Mouse (Mus musculus): ENCODE measurements around the gene Ndufa3. TPM values are rescaled to one million over a fixed set of nuclear protein-coding genes. Genes with fewer than 3 reads are reported as not detected.

Ndufa3 gene
- total and polyA plus RNA-seq, 2 experiments from 2014 or later, result 572 to 717 TPM

- H3K9me3 ChIP-seq (ENCODE audit: low read length), result no peaks in the 10 kb centered on the region
- DNase-seq (ENCODE audit: low spot score) (no peak), ATAC-seq (no peak)
- WGBS, result 94% methylated on average over 14 of the region's 14 CpGs
- no peak overlapping the region for H3K27ac ChIP-seq
- H3K4me3 ChIP-seq (ENCODE audit: low read length), result no peak overlapping the region
- peaks cover 74% of the 10 kb centered on the region for H3K36me3 ChIP-seq (ENCODE audit: insufficient read depth, low read length)
- no peak overlapping the region for H3K9ac ChIP-seq (replicated peaks; ENCODE audit: low read length)
- H3K27me3 ChIP-seq (ENCODE audit: insufficient read depth, low read length), result no peaks in the 10 kb centered on the region
- H3K4me1 ChIP-seq (ENCODE audit: insufficient read depth, low read length), result no peaks in the 10 kb centered on the region
- H3K4me2 ChIP-seq (ENCODE audit: low read depth, low read length), result no peak overlapping the region
- TF ChIP-seq CTCF (IDR thresholded peaks at IDR 0.05; ENCODE audit: low read depth), result no peak
Observed at GRCm38 (mm10) chr7:3658578-3658977, 41.4 kb downstream of the Ndufa3 start.

DNA sequence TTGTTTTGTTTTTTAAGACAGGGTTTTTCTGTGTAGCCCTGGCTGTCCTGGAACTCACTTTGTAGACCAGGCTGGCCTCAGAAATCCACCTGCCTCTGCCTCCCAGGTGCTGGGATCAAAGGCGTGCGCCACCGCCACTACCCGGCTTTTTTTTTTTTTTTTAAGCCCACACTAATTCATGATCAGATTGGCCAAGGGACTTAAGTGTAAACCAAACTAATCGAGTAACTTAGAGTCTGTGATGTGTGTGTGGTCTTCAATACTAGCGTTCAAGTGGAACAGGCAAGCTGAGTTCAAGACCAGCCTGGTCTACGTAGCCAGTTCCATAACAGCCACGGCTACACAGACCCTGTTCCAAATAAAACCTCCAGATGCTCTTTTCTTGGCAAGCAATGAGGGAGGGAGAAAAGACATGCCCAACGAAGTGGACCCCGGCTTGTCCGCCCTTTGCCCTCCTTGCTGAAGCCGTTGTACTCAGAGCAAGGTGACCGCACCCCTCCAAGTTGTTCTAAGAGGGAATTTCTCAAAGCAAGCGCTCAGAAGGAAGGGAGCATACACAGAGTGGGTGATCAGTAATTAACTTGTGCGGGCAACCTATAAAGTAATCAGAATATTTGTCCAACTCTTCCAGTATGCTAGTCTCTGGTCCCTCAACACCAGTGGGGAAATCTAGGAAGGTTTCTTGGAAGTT, 47.5 kb downstream of the Ndufa3 start:
- Histone ChIP-seq H3K27ac (peak overlapping the region; percentile 79), H3K4me3 (ENCODE audit: low read length) (peak overlapping the region; percentile 62), H3K9me3 (ENCODE audit: low read length) (no peaks in the 10 kb centered on the region), H3K4me2 (ENCODE audit: low read depth, low read length) (peak overlapping the region; percentile 62), H3K4me1 (ENCODE audit: insufficient read depth, low read length) (no peaks in the 10 kb centered on the region), H3K27me3 (ENCODE audit: insufficient read depth, low read length) (no peaks in the 10 kb centered on the region), H3K36me3 (ENCODE audit: insufficient read depth, low read length) (peaks cover 23% of the 10 kb centered on the region), H3K9ac (replicated peaks; ENCODE audit: low read length) (peak overlapping the region; percentile 64)
- ATAC-seq (peak; percentile 7; the same call in 1 of the 2 replicates), DNase-seq (ENCODE audit: low spot score) (no peak)
- TF ChIP-seq CTCF (IDR thresholded peaks at IDR 0.05; ENCODE audit: low read depth), result no peak
- WGBS, result 32% methylated on average over 15 of the region's 15 CpGs

DNA sequence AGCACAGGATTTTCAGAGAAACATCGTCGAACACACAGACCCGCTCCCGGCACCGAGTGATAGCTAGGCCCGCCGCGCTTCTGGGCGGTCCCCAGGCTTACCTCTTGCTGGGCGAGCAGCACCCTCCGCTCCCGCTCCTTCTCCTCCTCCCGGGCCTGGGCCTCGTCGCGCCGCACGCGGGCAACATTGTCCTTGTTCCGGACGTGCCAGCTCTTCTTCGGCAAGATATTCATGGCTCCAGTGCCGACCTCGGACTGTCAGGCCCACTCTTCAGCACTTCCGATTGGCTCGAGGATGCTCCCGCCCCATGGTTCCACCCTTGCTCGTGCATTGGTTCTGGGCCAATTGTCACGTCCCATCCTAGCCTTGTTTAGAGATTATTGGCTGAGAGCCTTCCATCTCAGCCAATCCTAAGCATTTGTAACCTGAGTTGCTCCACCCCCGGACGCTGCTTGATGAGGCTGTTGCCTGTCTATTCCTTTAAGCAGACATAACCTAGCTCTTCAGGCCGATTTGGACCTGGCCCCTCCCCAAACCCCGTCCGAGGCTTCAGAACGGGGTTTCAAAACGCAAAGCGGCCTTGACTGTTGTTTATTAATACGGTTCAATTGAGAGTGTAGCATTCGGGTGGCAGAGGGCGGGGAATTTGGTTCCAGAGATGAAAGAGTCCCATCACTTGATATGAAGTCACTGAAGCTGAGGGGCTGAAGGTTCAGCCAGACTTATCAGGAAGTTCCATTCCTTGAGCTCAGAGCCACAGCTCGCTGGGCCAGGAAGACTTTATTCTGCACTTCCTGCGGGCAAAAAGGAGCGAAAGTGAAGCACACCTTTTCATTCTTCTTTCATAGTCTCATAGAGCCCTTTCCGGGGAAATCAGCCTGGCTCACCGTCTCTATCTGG, 48.3 kb downstream of the Ndufa3 start, which contains the start of gene Leng1:
Leng1 (minus strand) TSS at position 626 of the 900 bp plus-strand sequence.
- Histone ChIP-seq H3K27ac (peak within 1 kb of the TSS; percentile 79), H3K4me2 (ENCODE audit: low read depth, low read length) (peak within 1 kb of the TSS; percentile 62), H3K9ac (replicated peaks; ENCODE audit: low read length) (peak within 1 kb of the TSS; percentile 64), H3K27me3 (ENCODE audit: insufficient read depth, low read length) (no peaks in the 10 kb centered on the region), H3K9me3 (ENCODE audit: low read length) (no peaks in the 10 kb centered on the region), H3K36me3 (ENCODE audit: insufficient read depth, low read length) (peaks cover 15% of the 10 kb centered on the region; the same call in 1 of the 2 replicates), H3K4me3 (ENCODE audit: low read length) (peak within 1 kb of the TSS; percentile 62), H3K4me1 (ENCODE audit: insufficient read depth, low read length) (no peaks in the 10 kb centered on the region)
- WGBS, result 3% methylated on average over 45 of the region's 45 CpGs
- no peak for TF ChIP-seq CTCF (IDR thresholded peaks at IDR 0.05; ENCODE audit: low read depth)
- DNase-seq (ENCODE audit: low spot score) (peak; percentile 99), ATAC-seq (peak; percentile 99)

GRCm38 (mm10) chr7:3666921-3667391, 49.8 kb downstream of the Ndufa3 start:
- H3K9me3 ChIP-seq (ENCODE audit: low read length), result no peaks in the 10 kb centered on the region
- WGBS, result 29% methylated on average over 14 of the region's 14 CpGs
- 0 out of 2 replicates have a peak overlapping the region, but pooled peaks have one; percentile 13 for H3K4me2 ChIP-seq (ENCODE audit: low read depth, low read length)
- H3K9ac ChIP-seq (replicated peaks; ENCODE audit: low read length), result no peak overlapping the region
- no peak overlapping the region for H3K27ac ChIP-seq
- no peak for DNase-seq (ENCODE audit: low spot score)
- ATAC-seq, result no peak
- no peak overlapping the region for H3K4me3 ChIP-seq (ENCODE audit: low read length)
- no peaks in the 10 kb centered on the region for H3K4me1 ChIP-seq (ENCODE audit: insufficient read depth, low read length)
- H3K36me3 ChIP-seq (ENCODE audit: insufficient read depth, low read length), result peaks cover 9% of the 10 kb centered on the region; the same call in 1 of the 2 replicates
- H3K27me3 ChIP-seq (ENCODE audit: insufficient read depth, low read length), result no peaks in the 10 kb centered on the region
- peak; percentile 25; the same call in 1 of the 2 replicates for TF ChIP-seq CTCF (IDR thresholded peaks at IDR 0.05; ENCODE audit: low read depth)

Small RNAs within 50 kb of the gene (microRNA-seq; reads per million reads assigned to microRNA genes)
- gene Gm25100 (0 reads per million in 2 experiments), gene Mir3572 (1.8 to 4.4 reads per million in 2 experiments)

Other genes starting within 250 kb of the Ndufa3 start
- 36.5 and 49.0 TPM in 2 replicates for gene Cacng8, start 226.7 kb upstream of the Ndufa3 start, total RNA-seq (2014; rRNA removed)
- 15.0 and 16.1 TPM in 2 replicates for gene Cacng8, start 226.7 kb upstream of the Ndufa3 start, polyA plus RNA-seq (2015; fragmentation: Nextera tagmentation; extraction: Ambion mirVana)
- gene Cacng6, start 193.2 kb upstream of the Ndufa3 start, total RNA-seq (2014; rRNA removed), result not detected in 2 replicates
- gene Cacng6, start 193.2 kb upstream of the Ndufa3 start, polyA plus RNA-seq (2015; fragmentation: Nextera tagmentation; extraction: Ambion mirVana), result 0.26 and 0.28 TPM in 2 replicates
- not detected in 2 replicates for gene Tarm1, start 114.7 kb upstream of the Ndufa3 start, total RNA-seq (2014; rRNA removed)
- 0.10 TPM in 1 of 2 replicates, not detected in the other for gene Tarm1, start 114.7 kb upstream of the Ndufa3 start, polyA plus RNA-seq (2015; fragmentation: Nextera tagmentation; extraction: Ambion mirVana)
- 0.50 and 1.1 TPM in 2 replicates for gene Oscar, start 1.2 kb upstream of the Ndufa3 start, total RNA-seq (2014; rRNA removed)
- gene Oscar, start 1.2 kb upstream of the Ndufa3 start, polyA plus RNA-seq (2015; fragmentation: Nextera tagmentation; extraction: Ambion mirVana), result 0.35 and 0.60 TPM in 2 replicates
- 14.2 and 17.3 TPM in 2 replicates for gene Tfpt, start 12.6 kb downstream of the Ndufa3 start, total RNA-seq (2014; rRNA removed)
- 31.4 and 35.9 TPM in 2 replicates for gene Tfpt, start 12.6 kb downstream of the Ndufa3 start, polyA plus RNA-seq (2015; fragmentation: Nextera tagmentation; extraction: Ambion mirVana)
- 48.6 and 50.8 TPM in 2 replicates for gene Prpf31, start 12.6 kb downstream of the Ndufa3 start, total RNA-seq (2014; rRNA removed)
- gene Prpf31, start 12.6 kb downstream of the Ndufa3 start, polyA plus RNA-seq (2015; fragmentation: Nextera tagmentation; extraction: Ambion mirVana), result 77.6 and 78.6 TPM in 2 replicates
- gene Cnot3, start 27.9 kb downstream of the Ndufa3 start, total RNA-seq (2014; rRNA removed), result 23.7 and 26.0 TPM in 2 replicates
- 26.4 and 29.8 TPM in 2 replicates for gene Cnot3, start 27.9 kb downstream of the Ndufa3 start, polyA plus RNA-seq (2015; fragmentation: Nextera tagmentation; extraction: Ambion mirVana)
- 2.2 and 3.6 TPM in 2 replicates for gene Leng1, start 48.5 kb downstream of the Ndufa3 start, total RNA-seq (2014; rRNA removed)
- 10.9 and 13.2 TPM in 2 replicates for gene Leng1, start 48.5 kb downstream of the Ndufa3 start, polyA plus RNA-seq (2015; fragmentation: Nextera tagmentation; extraction: Ambion mirVana)
- gene Tmc4, start 60.2 kb downstream of the Ndufa3 start, total RNA-seq (2014; rRNA removed), result 3.5 and 4.2 TPM in 2 replicates
- gene Tmc4, start 60.2 kb downstream of the Ndufa3 start, polyA plus RNA-seq (2015; fragmentation: Nextera tagmentation; extraction: Ambion mirVana), result 3.5 and 4.4 TPM in 2 replicates
- gene Tsen34, start 75.5 kb downstream of the Ndufa3 start, total RNA-seq (2014; rRNA removed), result 408 and 417 TPM in 2 replicates
- 254 and 255 TPM in 2 replicates for gene Tsen34, start 75.5 kb downstream of the Ndufa3 start, polyA plus RNA-seq (2015; fragmentation: Nextera tagmentation; extraction: Ambion mirVana)
- 212 and 229 TPM in 2 replicates for gene Mboat7, start 76.2 kb downstream of the Ndufa3 start, total RNA-seq (2014; rRNA removed)
- 117 and 119 TPM in 2 replicates for gene Mboat7, start 76.2 kb downstream of the Ndufa3 start, polyA plus RNA-seq (2015; fragmentation: Nextera tagmentation; extraction: Ambion mirVana)
- 545 and 569 TPM in 2 replicates for gene Rps9, start 86.6 kb downstream of the Ndufa3 start, total RNA-seq (2014; rRNA removed)
- 743 and 752 TPM in 2 replicates for gene Rps9, start 86.6 kb downstream of the Ndufa3 start, polyA plus RNA-seq (2015; fragmentation: Nextera tagmentation; extraction: Ambion mirVana)
- gene Pirb, start 103.0 kb downstream of the Ndufa3 start, total RNA-seq (2014; rRNA removed), result 0.37 TPM in 1 of 2 replicates, not detected in the other
- gene Pirb, start 103.0 kb downstream of the Ndufa3 start, polyA plus RNA-seq (2015; fragmentation: Nextera tagmentation; extraction: Ambion mirVana), result 0.39 and 0.47 TPM in 2 replicates
- not detected in 2 replicates for gene Gm15448, start 208.3 kb downstream of the Ndufa3 start, total RNA-seq (2014; rRNA removed)
- gene Gm15448, start 208.3 kb downstream of the Ndufa3 start, polyA plus RNA-seq (2015; fragmentation: Nextera tagmentation; extraction: Ambion mirVana), result not detected in 2 replicates
- gene Pira2, start 227.7 kb downstream of the Ndufa3 start, total RNA-seq (2014; rRNA removed), result not detected in 2 replicates
- not detected in 2 replicates for gene Pira2, start 227.7 kb downstream of the Ndufa3 start, polyA plus RNA-seq (2015; fragmentation: Nextera tagmentation; extraction: Ambion mirVana)

Data from hindbrain, postnatal 0 days (tissue).